Mouse (Mus musculus): Measurements from ENCODE around the gene Asic5. TPM values are rescaled to one million over a fixed set of nuclear protein-coding genes. Genes with fewer than 3 reads are reported as not detected.
A peak's percentile ranks its signal among the peaks of the same experiment; 100 is the strongest.

Gene Asic5
- polyA plus RNA-seq, 1 experiment from 2014 or later, result 0.12 TPM

DNA sequence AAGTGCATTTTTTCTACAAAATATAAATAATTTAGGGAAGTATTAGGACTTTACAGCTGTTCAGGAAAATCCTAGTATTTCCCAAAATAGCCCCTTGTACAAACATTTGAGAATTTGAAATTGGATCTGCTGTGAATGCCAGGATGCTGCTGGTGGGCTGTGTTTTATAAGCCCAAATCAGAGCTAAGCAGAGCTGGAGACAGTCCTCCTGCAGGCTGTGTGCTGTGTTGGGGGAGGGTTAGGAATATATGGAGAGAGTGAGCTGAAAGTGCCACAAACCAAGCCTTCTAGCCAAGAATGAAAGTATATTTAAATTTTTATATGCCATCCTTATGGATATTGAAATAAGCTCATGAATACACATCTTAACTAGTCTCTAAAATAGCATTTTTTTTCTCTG lies 69.4 kb downstream of the Asic5 start:
- no peak overlapping the region for H3K9ac ChIP-seq (replicated peaks)
- H3K4me1 ChIP-seq (replicated peaks), result peaks cover 28% of the 10 kb centered on the region
- H3K27ac ChIP-seq, result no peak overlapping the region
- no peaks in the 10 kb centered on the region for H3K36me3 ChIP-seq
- no peaks in the 10 kb centered on the region for H3K27me3 ChIP-seq
- no peaks in the 10 kb centered on the region for H3K9me3 ChIP-seq
- H3K4me2 ChIP-seq (replicated peaks), result no peak overlapping the region
- H3K4me3 ChIP-seq (replicated peaks), result no peak overlapping the region
- no peak for ATAC-seq

- no peak overlapping the region for H3K9ac ChIP-seq (replicated peaks)
- H3K36me3 ChIP-seq, result no peaks in the 10 kb centered on the region
- no peak overlapping the region for H3K4me2 ChIP-seq (replicated peaks)
- peaks cover 28% of the 10 kb centered on the region for H3K4me1 ChIP-seq (replicated peaks)
- H3K4me3 ChIP-seq (replicated peaks), result no peak overlapping the region
- H3K27me3 ChIP-seq, result no peaks in the 10 kb centered on the region
- no peak overlapping the region for H3K27ac ChIP-seq
- 44% methylated on average over 2 of the region's 2 CpGs for WGBS
- ATAC-seq, result no peak
- no peaks in the 10 kb centered on the region for H3K9me3 ChIP-seq
These were observed 69.9 kb downstream of the Asic5 start for GRCm38 (mm10) chr3:82052029-82052428.

GRCm38 (mm10) chr3:82054283-82054974 lies 72.3 kb downstream of the Asic5 start:
- WGBS, result 63% methylated on average over 5 of the region's 5 CpGs
- H3K9ac ChIP-seq (replicated peaks), result no peak overlapping the region
- H3K36me3 ChIP-seq, result no peaks in the 10 kb centered on the region
- ATAC-seq, result no peak
- no peaks in the 10 kb centered on the region for H3K27me3 ChIP-seq
- no peaks in the 10 kb centered on the region for H3K9me3 ChIP-seq
- no peak overlapping the region for H3K27ac ChIP-seq
- no peak overlapping the region for H3K4me2 ChIP-seq (replicated peaks)
- peaks cover 13% of the 10 kb centered on the region for H3K4me1 ChIP-seq (replicated peaks)
- no peak overlapping the region for H3K4me3 ChIP-seq (replicated peaks)

GRCm38 (mm10) chr3:82057201-82057600 lies 75.1 kb downstream of the Asic5 start:
- Histone ChIP-seq H3K9ac (replicated peaks) (no peak overlapping the region), H3K4me1 (replicated peaks) (peaks cover 9% of the 10 kb centered on the region; the same call in 1 of the 2 replicates)

GRCm38 (mm10) chr3:82061402-82062180 lies 79.5 kb downstream of the Asic5 start:
- 37% methylated on average over 9 of the region's 9 CpGs for WGBS
- H3K9me3 ChIP-seq, result no peaks in the 10 kb centered on the region
- no peak overlapping the region for H3K4me3 ChIP-seq (replicated peaks)
- peaks cover 11% of the 10 kb centered on the region; the same call in 1 of the 2 replicates for H3K4me1 ChIP-seq (replicated peaks)
- no peaks in the 10 kb centered on the region for H3K27me3 ChIP-seq
- H3K9ac ChIP-seq (replicated peaks), result no peak overlapping the region
- no peak overlapping the region for H3K4me2 ChIP-seq (replicated peaks)
- peak; percentile 43; the same call in 1 of the 2 replicates for ATAC-seq
- no peak overlapping the region for H3K27ac ChIP-seq
- H3K36me3 ChIP-seq, result no peaks in the 10 kb centered on the region

More at GRCm38 (mm10) chr3:82057201-82057600, 75.1 kb downstream of the Asic5 start:
- Histone ChIP-seq H3K36me3 (no peaks in the 10 kb centered on the region), H3K4me2 (replicated peaks) (no peak overlapping the region), H3K27me3 (no peaks in the 10 kb centered on the region), H3K9me3 (no peaks in the 10 kb centered on the region), H3K27ac (no peak overlapping the region), H3K4me3 (replicated peaks) (no peak overlapping the region)
- ATAC-seq, result no peak
- 69% methylated on average over 5 of the region's 5 CpGs for WGBS

DNA sequence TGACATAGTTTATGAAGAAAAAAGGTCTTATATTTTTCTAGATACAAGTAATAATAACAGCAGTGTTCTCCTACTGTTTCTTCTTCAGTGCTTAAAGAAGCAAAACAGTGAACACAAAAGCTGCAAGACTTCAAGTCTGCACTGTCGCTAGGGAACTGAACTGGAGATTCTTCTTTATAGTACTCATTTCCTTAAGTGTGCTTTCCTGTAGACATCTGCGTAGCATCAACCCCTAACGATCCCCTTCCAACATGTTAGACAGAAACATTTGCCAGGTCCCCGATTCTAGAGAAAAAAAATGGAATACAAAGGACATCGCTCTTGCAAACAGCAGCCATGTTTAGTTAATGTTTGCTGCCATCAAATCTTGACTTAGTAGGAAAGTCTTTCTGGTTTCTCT lies 85.7 kb downstream of the Asic5 start:
- Histone ChIP-seq H3K4me3 (replicated peaks) (no peak overlapping the region), H3K27ac (no peak overlapping the region), H3K9ac (replicated peaks) (no peak overlapping the region), H3K9me3 (no peaks in the 10 kb centered on the region), H3K27me3 (no peaks in the 10 kb centered on the region), H3K4me2 (replicated peaks) (no peak overlapping the region), H3K36me3 (no peaks in the 10 kb centered on the region), H3K4me1 (replicated peaks) (0 out of 2 replicates have a peak, but pooled peaks cover 4% of the 10 kb centered on the region)
- 89% methylated on average over 5 of the region's 5 CpGs for WGBS
- no peak for ATAC-seq

Other genes with a start within 250 kb of the Asic5 start
- 5.7 and 6.5 TPM in 2 replicates for gene Ctso, start 49.7 kb upstream of the Asic5 start, polyA plus RNA-seq (2015; fragmentation: Nextera tagmentation; extraction: Ambion mirVana)
- not detected in 2 replicates for gene Tdo2, start 6.1 kb upstream of the Asic5 start, polyA plus RNA-seq (2015; fragmentation: Nextera tagmentation; extraction: Ambion mirVana)
- gene Gucy1b1, start 92.4 kb downstream of the Asic5 start, polyA plus RNA-seq (2015; fragmentation: Nextera tagmentation; extraction: Ambion mirVana), result 20.7 and 21.7 TPM in 2 replicates
- gene Gucy1a1, start 163.5 kb downstream of the Asic5 start, polyA plus RNA-seq (2015; fragmentation: Nextera tagmentation; extraction: Ambion mirVana), result 9.4 and 10.0 TPM in 2 replicates

All from midbrain, embryonic 13.5 days (tissue).